Mouse (Mus musculus): Measurements from ENCODE around the gene Cacna2d2.

GRCm38 (mm10) chr9:107548820-107549219, 149.4 kb downstream of the Cacna2d2 start:
- TF ChIP-seq POLR2A (IDR thresholded peaks at IDR 0.05; ENCODE audit: low read depth, low read length): no peak
- TF ChIP-seq CTCF (IDR thresholded peaks at IDR 0.05; ENCODE audit: extremely low read depth, insufficient read length, insufficient replicate concordance, low read depth, low read length): no peak

Data from small intestine, adult 2 months (tissue).